Mouse (Mus musculus): Measurements from ENCODE around the gene Gm20517.

DNA sequence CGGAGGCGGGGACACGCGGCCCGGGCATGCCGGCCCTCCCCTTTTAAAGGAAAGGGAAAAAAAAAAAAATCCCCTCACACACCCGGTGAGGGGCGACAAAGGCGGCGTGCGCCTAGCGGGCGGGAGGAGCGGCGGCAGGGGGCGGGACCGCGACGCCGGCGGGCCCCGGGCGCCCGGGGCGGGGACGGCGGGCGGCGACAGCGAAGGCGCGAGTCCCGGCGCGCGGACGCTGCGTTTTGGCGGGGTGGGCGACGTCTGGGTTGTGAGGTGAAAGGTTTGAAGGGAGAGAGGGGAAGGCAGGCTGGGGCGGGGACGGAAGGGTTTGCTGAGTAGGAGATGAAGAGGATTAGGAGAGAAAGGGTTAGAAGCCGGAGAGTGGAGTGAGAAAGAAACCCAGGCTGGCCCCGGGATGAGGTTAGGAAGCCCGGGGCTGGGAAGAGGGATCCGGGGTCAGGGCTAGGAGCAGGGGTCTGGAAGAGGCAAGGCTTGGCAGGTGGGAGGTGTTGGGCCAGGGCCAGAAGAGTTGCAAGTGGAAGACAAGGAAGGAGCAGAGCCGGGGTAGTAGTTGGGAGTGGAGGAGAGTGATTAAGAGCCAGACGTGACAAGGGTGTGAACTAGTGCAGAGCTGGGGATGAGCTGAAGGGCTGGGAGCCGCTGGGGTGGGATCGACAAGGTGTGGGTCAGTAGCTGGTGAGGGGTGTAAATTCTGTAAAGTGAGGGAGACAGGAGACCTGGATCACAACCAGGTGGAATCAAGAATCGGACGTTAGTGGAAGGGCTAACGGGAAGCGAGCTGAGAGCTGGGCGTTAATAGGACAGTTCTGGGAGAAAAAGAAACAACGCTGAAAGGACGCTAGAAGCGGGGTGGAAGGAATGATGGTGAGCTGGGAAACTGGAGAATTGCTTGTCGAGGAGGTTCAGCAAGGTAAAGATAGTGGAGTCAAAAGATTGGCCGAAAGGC is 18.6 kb downstream of the Gm20517 start:
- TF ChIP-seq CTCF (IDR thresholded peaks at IDR 0.05; ENCODE audit: low read depth, low read length) (peak; percentile 19; the same call in 1 of the 2 replicates), POLR2A (IDR thresholded peaks at IDR 0.05; ENCODE audit: extremely low read depth, insufficient read depth, low read length) (no peak)

Measured in liver, adult 2 months (tissue).